Comparison of ENCODE assay signal across 9 mouse cellular contexts in genomic region chr5:147085201-147085894, GRCm38 (mm10). TPM values are rescaled to one million over a fixed set of nuclear protein-coding genes. Genes with fewer than 3 reads are reported as not detected.
A peak's percentile ranks its signal among the peaks of the same experiment; 100 is the strongest.
DNase-seq lines count a peak whose midpoint lies in the region; ATAC-seq lines count a peak whose summit lies in the region.
"Had no signal": no experiment of that assay in that cellular context is flagged by ENCODE, and none has a peak within 500 bp of the region (broad histone marks: within the 10 kb centered on the region; RNA-seq: fewer than 3 reads in every experiment).

No protein-coding gene starts in this region.

- DNase-seq in kidney, postnatal 4 days, result peak; percentile 34 to 38
- DNase-seq in cerebellum, postnatal 10 days, result peak; percentile 95
- DNase-seq in layer of hippocampus, adult 18-20 months (ENCODE audit: low spot score in 2 of 2), result peak; percentile 50 to 68
- no peak for DNase-seq in thymus, postnatal 14 days
- DNase-seq in midbrain, embryonic 10.5 days (ENCODE audit: low spot score), result no peak
- no peak for DNase-seq in kidney, adult 9 months

- H3K36me3 ChIP-seq in kidney, embryonic 15.5 days, result peaks cover 22% of the 10 kb centered on the region
- no peaks in the 10 kb centered on the region for H3K36me3 ChIP-seq in neural tube, embryonic 15.5 days
- H3K36me3 ChIP-seq in midbrain, embryonic 10.5 days, result peaks cover 56% of the 10 kb centered on the region

- no peaks in the 10 kb centered on the region for H3K9me3 ChIP-seq in kidney, embryonic 15.5 days (replicated peaks)
- no peaks in the 10 kb centered on the region for H3K9me3 ChIP-seq in neural tube, embryonic 15.5 days (replicated peaks)
- no peaks in the 10 kb centered on the region for H3K9me3 ChIP-seq in midbrain, embryonic 10.5 days (replicated peaks)

- peaks cover 14% of the 10 kb centered on the region for H3K4me1 ChIP-seq in kidney, embryonic 15.5 days
- H3K4me1 ChIP-seq in neural tube, embryonic 15.5 days, result peaks cover 14% of the 10 kb centered on the region
- no peaks in the 10 kb centered on the region for H3K4me1 ChIP-seq in midbrain, embryonic 10.5 days

- no peak overlapping the region for H3K9ac ChIP-seq in kidney, embryonic 15.5 days
- no peak overlapping the region for H3K9ac ChIP-seq in neural tube, embryonic 15.5 days (replicated peaks)
- H3K9ac ChIP-seq: hindbrain, embryonic 14.5 days had no signal

- 81% methylated on average over 9 of the region's 9 CpGs for WGBS in kidney, embryonic 15.5 days
- 67% methylated on average over 9 of the region's 9 CpGs for WGBS in neural tube, embryonic 15.5 days
- 93% methylated on average over 9 of the region's 9 CpGs for WGBS in midbrain, embryonic 10.5 days

- H3K27ac ChIP-seq in kidney, embryonic 15.5 days, result no peak overlapping the region
- H3K27ac ChIP-seq in neural tube, embryonic 15.5 days (replicated peaks), result 0 out of 2 replicates have a peak overlapping the region, but pooled peaks have one; percentile 13
- H3K27ac ChIP-seq in midbrain, embryonic 10.5 days (replicated peaks), result no peak overlapping the region
- H3K27ac ChIP-seq: hindbrain, embryonic 14.5 days had no signal

- ATAC-seq in kidney, embryonic 15.5 days (replicated peaks; ENCODE audit: low FRiP score), result no peak
- ATAC-seq in neural tube, embryonic 15.5 days (ENCODE audit: low FRiP score), result no peak

- H3K27me3 ChIP-seq in kidney, embryonic 15.5 days, result no peaks in the 10 kb centered on the region
- no peaks in the 10 kb centered on the region for H3K27me3 ChIP-seq in neural tube, embryonic 15.5 days (replicated peaks)
- H3K27me3 ChIP-seq in midbrain, embryonic 10.5 days (ENCODE audit: low read depth, poor library complexity, severe bottlenecking), result no peaks in the 10 kb centered on the region

- no peak overlapping the region for H3K4me2 ChIP-seq in kidney, embryonic 15.5 days
- H3K4me2 ChIP-seq in neural tube, embryonic 15.5 days, result no peak overlapping the region
- H3K4me2 ChIP-seq: hindbrain, embryonic 14.5 days had no signal

- no peak overlapping the region for H3K4me3 ChIP-seq in kidney, embryonic 15.5 days (replicated peaks)
- H3K4me3 ChIP-seq in neural tube, embryonic 15.5 days (replicated peaks), result no peak overlapping the region
- H3K4me3 ChIP-seq in midbrain, embryonic 10.5 days, result no peak overlapping the region

RNA-seq across cellular contexts. Expression of gene Polr1d, which starts 8.5 kb away (rescaled TPM):
- 139 and 154 TPM in 2 replicates for polyA plus RNA-seq in kidney, embryonic 15.5 days (2015; fragmentation: Nextera tagmentation; extraction: Ambion mirVana)
- 10 to 100 TPM; 64.6 to 69.8 TPM for total RNA-seq in layer of hippocampus, adult 18-20 months (2021)
- 106 and 112 TPM in 2 replicates for polyA plus RNA-seq in neural tube, embryonic 15.5 days (2015; fragmentation: Nextera tagmentation; extraction: Ambion mirVana)
- 113 and 130 TPM in 2 replicates for polyA plus RNA-seq in midbrain, embryonic 10.5 days (2016; fragmentation: Nextera tagmentation; extraction: Ambion mirVana)

RNA-seq across cellular contexts. Expression of gene Lnx2, which starts 9.0 kb away (rescaled TPM):
- polyA plus RNA-seq in kidney, embryonic 15.5 days (2015; fragmentation: Nextera tagmentation; extraction: Ambion mirVana), result 14.6 and 15.4 TPM in 2 replicates
- 1 to 10 TPM; 5.8 to 5.9 TPM for total RNA-seq in layer of hippocampus, adult 18-20 months (2021)
- 4.2 and 6.5 TPM in 2 replicates for polyA plus RNA-seq in neural tube, embryonic 15.5 days (2015; fragmentation: Nextera tagmentation; extraction: Ambion mirVana)
- polyA plus RNA-seq in midbrain, embryonic 10.5 days (2016; fragmentation: Nextera tagmentation; extraction: Ambion mirVana), result 7.6 and 7.7 TPM in 2 replicates

Comparison
In these comparisons a context has a peak if more than half of its experiments do, and no peak if none do; other contexts are left out.
1. DNase-seq: peak in kidney, postnatal 4 days (2 of 2), cerebellum, postnatal 10 days (2 of 2) and layer of hippocampus, adult 18-20 months (2 of 2); none in thymus, postnatal 14 days (single experiment), midbrain, embryonic 10.5 days (single experiment) and kidney, adult 9 months (single experiment).